Comparison of ENCODE assay signal across 13 mouse cellular contexts in the genomic region with DNA sequence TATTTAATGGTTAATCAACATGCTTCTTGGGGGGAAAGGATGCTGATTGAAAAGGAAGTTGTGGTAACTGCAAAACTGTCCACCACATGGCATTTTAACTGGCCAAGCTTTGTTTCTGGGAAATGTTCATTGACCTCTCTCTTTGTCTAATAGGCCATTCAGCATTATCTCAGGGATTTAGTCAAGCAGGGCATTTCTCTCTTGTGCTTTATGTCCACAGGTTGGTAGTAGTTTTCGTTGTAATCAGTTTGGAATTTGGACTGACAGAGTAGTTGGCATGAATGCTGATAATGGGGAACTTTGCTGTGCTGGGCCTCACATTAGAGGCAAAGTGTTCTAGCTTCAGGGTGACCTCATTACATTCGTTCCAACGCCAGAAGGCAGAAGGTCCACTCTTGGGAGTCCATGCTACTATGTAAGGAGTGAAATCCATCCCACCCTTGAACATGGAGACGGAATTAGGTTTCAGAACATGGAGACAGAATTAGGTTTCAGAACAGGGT.
"Had no signal": no experiment of that assay in that cellular context is flagged by ENCODE, and none has a peak within 500 bp of the region (broad histone marks: within the 10 kb centered on the region; RNA-seq: fewer than 3 reads in every experiment).

No protein-coding gene starts in this region.

- H3K36me3 ChIP-seq: limb, embryonic 15.5 days; liver, embryonic 13.5 days; midbrain, embryonic 13.5 days; neural tube, embryonic 15.5 days had no signal

- H3K9me3 ChIP-seq: limb, embryonic 15.5 days; liver, embryonic 13.5 days; midbrain, embryonic 13.5 days; neural tube, embryonic 15.5 days had no signal

- H3K27me3 ChIP-seq: limb, embryonic 15.5 days; liver, embryonic 13.5 days; midbrain, embryonic 13.5 days; neural tube, embryonic 15.5 days had no signal

- H3K4me3 ChIP-seq: limb, embryonic 15.5 days; liver, embryonic 13.5 days; midbrain, embryonic 13.5 days; myocyte; neural tube, embryonic 15.5 days had no signal

- H3K27ac ChIP-seq: kidney, postnatal 0 days; limb, embryonic 15.5 days; liver, embryonic 13.5 days; midbrain, embryonic 13.5 days; neural tube, embryonic 15.5 days had no signal

- DNase-seq: kidney, adult 9 months; kidney, postnatal 36 days; liver, embryonic 13.5 days; lung, adult 18-20 months; right cerebral cortex, adult 18-20 months; right cerebral cortex, postnatal 25 days; thymus, adult 18-20 months; thymus, postnatal 14 days had no signal

- H3K9ac ChIP-seq: limb, embryonic 15.5 days; liver, embryonic 13.5 days; midbrain, embryonic 13.5 days; neural tube, embryonic 15.5 days had no signal

- ATAC-seq: midbrain, embryonic 13.5 days had no signal

- H3K4me1 ChIP-seq: limb, embryonic 15.5 days; liver, embryonic 13.5 days; midbrain, embryonic 13.5 days; neural tube, embryonic 15.5 days had no signal

- H3K4me2 ChIP-seq: limb, embryonic 15.5 days; liver, embryonic 13.5 days; midbrain, embryonic 13.5 days; neural tube, embryonic 15.5 days had no signal
